Mouse (Mus musculus) adrenal gland, postnatal 25 days (tissue): ENCODE data around the gene H2-Q6. TPM values are rescaled to one million over a fixed set of nuclear protein-coding genes. Genes with fewer than 3 reads are reported as not detected.
"Not testable (repeated sequence)": the region's sequence is repeated elsewhere in the genome, so short reads cannot be mapped to it uniquely, and the experiment has no call there.

Experiments
- DNase-seq: peaks from one replicate; pipeline ENCODE4 v3.0.0; 2021; ENCODE audit warnings: mixed read lengths
- long read RNA-seq: library from polyadenylated mRNA; stranded (forward); transcript quantifications from one replicate; pipeline ENCODE4 v2.0.0, GENCODE M21; 2021
- total RNA-seq: library from RNA; stranded (reverse); gene quantifications from 2 replicates; pipeline ENCODE4 v1.2.3, GENCODE M21; 2021

The H2-Q6 gene
- total RNA-seq: 2.1 TPM in 1 of 2 replicates, not detected in the other
- long read RNA-seq, partial matches to known transcripts: 2 of 7 reads
- long read RNA-seq, other reads (novel, unspliced or antisense): 5 of 7 reads

DNA sequence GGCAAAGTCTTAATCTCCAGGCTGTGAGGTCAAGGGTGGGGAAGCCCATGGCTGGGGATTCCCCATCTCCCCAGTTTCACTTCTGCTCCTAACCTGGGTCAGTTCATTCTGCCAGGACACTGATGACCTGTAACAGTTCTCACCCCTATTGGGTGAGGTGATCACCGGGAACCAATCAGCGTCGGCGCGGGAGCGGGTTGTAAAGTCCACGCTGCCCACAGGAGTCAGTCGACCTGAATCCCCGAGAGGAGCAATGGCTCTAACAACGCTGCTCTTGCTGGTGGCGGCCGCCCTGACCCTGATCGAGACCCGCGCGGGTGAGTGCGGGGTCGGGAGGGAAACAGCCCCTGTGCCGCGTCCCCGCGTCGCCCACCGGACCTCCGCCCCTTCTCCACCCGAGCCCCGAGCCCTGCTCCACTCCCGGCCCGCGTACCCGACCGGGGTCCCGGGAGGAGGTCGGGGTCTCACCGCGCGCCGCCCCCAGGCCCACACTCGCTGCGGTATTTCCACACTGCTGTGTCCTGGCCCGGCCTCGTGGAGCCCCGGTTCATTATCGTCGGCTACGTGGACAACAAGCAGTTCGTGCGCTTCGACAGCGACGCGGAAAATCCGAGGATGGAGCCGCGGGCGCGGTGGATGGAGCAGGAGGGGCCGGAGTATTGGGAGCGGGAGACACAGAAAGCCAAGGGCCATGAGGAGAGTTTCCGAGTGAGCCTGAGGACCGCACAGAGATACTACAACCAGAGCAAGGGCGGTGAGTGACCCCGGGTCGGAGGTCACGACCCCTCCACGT lies at the start of gene H2-Q6:
Gene H2-Q6, plus strand, starts transcription at position 227 of the 793 bp plus-strand sequence.
- peak; percentile 65 for DNase-seq

DNA sequence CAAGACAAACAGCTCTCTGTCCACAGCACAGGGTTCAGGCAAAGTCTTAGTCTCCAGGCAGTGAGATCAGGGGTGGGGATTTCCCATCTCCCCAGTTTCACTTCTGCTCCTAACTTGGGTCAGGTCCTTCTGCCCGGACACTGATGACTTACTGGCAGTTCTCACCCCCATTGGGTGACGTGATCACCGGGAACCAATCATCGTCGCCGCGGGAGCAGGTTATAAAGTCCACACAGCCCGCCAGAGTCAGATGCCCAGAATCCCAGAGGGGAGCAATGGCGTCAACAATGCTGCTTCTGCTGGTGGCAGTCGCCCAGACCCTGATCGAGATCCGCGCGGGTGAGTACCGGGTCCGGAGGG lies 45.3 kb upstream of the H2-Q6 start, which contains the start of gene H2-Q4:
Gene H2-Q4, plus strand, starts transcription at position 249 of the 360 bp plus-strand sequence.
- DNase-seq: peak; percentile 92

DNA sequence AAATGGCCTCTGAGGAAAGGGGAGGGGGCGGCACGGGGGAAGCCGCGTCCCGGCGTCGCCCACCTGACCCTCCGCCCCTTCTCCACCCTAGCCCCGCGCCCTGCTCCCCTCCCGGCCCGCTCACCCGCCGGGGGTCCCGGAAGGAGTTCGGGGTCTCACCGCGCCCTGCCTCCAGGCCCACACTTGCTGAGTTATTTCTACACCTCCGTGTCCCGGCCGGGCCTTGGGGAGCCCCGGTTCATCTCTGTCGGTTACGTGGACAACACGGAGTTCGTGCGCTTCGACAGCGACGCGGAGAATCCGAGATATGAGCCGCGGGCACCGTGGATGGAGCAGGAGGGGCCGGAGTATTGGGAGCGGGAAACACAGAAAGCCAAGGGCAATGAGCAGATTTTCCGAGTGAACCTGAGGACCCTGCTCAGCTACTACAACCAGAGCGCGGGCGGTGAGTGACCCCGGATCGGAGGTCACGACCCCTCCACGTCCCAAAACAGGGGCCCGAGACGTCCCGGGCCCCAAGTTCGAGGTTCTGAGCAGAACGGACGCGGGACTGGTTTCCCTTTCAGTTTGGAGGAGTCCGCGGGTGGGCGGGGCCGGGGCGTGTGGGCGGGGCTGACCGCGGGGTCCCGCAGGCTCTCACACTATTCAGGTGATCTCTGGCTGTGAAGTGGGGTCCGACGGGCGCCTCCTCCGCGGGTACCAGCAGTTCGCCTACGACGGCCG lies 44.8 kb upstream of the H2-Q6 start:
- peak; percentile 44 for DNase-seq

DNA sequence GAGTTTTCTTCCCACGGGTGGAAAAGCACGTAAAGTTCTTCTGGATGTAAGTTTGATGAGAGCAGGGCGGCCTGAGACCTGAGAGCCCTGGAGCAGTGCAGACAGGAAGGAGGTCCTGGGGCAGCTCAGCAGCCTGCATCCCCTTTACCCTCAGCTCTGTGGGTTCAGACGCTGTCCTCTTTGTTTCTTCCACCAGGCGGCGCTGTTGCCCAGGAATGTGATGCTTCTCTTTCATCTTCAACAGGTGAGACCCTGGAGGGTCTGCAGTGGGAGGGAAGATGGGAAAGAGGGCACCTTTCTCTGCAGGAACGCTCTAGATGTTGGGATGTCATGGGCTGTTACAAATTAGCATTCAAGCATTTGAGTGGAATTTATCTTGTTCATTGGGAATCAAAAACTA lies 34.9 kb upstream of the H2-Q6 start:
- DNase-seq: peak; percentile 8

DNA sequence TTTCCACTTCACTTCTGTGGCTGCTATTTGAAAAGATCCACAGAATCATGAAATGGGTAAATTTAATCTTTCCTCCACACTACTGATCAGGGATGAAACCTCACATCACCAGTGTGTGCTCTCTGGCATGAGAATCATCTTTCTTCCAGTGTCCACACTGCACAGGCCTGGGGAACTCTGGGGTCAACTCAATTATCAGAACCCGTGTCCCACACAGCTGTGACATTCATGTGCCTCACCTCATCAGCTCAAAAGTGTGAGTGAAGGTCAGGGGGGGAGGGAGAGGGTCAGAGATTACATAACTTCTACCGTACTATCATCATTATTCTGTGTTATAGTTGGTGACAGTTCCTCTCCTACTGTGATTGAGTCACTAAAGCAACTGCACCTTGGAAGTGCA lies 32.0 kb upstream of the H2-Q6 start:
- not testable (repeated sequence) for DNase-seq

DNA sequence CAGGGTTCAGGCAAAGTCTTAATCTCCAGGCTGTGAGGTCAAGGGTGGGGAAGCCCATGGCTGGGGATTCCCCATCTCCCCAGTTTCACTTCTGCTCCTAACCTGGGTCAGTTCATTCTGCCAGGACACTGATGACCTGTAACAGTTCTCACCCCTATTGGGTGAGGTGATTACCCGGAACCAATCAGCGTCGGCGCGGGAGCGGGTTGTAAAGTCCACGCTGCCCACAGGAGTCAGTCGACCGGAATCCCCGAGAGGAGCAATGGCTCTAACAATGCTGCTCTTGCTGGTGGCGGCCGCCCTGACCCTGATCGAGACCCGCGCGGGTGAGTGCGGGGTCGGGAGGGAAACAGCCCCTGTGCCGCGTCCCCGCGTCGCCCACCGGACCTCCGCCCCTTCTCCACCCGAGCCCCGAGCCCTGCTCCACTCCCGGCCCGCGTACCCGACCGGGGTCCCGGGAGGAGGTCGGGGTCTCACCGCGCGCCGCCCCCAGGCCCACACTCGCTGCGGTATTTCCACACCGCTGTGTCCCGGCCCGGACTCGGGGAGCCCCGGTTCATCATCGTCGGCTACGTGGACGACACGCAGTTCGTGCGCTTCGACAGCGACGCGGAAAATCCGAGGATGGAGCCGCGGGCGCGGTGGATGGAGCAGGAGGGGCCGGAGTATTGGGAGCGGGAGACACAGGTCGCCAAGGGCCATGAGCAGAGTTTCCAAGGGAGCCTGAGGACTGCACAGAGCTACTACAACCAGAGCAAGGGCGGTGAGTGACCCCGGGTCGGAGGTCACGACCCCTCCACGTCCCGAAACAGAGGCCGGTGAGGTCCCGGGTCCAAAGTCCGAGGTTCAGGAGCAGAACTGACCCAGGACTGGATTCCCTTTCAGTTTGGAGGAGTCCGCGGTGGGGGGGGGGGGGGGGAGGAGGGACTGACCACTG lies 30.5 kb upstream of the H2-Q6 start:
- peak; percentile 4 for DNase-seq

DNA sequence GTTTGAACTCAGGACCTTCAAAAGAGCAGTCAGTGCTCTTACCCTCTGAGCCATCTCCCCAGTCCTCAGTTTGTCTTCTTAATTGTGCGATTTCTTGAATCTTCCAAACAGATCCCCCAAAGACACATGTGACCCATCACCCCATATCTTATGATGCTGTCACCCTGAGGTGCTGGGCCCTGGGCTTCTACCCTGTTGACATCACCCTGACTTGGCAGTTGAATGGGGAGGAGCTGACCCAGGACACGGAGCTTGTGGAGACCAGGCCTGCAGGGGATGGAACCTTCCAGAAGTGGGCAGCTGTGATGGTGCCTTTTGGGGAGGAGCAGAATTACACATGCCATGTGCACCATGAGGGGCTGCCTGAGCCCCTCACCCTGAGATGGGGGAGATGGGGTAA lies 27.7 kb upstream of the H2-Q6 start:
- DNase-seq: not testable (repeated sequence)

DNA sequence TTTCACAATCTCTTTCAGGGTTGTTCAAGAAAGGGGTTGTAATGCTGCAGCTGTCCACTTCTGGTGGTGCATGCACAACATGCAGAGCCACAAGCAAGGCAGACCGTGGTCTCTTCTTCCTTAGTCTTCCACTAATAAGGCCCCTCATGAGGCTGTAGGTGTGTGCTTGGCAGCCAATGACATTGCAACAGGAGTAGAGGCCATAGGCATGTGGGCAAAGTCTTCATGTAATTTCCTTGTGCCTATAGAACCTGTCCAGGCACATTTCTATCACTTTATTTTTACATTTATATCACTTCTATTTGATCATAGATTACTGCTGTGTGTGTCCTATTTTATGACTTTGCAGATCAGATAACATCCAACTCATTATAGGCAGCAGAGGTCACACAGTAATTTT lies 11.6 kb upstream of the H2-Q6 start:
- DNase-seq: not testable (repeated sequence)

DNA sequence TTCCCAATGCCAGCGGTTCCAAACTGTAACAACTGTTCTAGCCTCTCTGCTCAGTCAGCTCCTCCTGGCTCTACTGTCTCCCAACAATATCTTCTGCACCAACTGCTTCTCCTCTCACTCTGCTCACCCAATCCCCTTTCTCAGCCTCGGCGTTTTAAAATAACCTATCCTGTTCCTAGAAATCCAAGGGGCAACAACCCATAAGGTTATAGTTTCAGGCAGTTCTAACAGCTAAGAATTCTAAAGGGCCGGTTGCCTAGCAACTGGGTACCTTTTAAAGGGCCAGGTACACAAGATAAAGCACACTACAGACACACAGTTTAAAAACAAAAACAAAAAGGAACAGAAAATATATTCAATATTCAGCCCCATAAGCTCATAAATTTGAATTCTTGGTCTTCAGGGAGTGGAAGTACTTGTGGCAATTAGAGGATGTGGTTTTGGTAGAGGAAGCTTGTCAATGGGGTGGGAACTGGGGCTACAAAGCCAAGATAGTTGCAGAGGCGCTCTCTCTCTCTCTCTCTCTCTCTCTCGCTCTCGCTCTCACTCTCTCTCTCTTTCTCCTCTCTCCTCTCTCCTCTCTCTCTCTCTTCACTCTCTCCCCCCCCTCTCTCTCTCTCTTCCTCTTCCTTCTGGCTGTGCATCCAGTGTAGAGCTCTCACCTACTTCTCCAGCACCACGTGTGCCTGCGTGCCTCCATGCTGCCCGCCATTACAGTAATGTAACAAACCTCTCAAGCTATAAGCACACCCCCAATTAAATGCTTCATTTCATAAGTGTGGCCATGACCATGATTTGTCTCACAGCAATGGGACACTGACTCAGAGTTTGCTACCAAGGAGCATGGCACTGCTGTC lies 9.1 kb upstream of the H2-Q6 start:
- not testable (repeated sequence) for DNase-seq

DNA sequence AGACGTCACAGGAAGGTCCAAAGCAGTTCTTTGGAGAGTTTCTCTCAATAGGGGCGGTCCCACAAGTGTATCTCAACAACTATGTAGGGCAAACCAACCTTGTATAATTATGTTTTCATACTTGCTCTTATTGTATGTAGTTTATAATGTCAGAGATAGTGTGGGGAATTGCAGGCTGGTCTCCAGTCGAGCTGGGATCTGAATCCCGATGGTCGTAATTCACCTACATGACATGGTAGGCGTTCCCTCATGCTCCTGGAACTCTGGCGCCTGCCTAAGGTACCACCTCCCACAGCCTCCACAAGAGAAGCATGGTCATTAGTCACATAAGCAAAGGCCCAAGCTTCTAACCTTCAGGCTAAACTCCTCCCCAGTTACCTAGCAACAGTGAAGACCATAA lies 5.9 kb upstream of the H2-Q6 start:
- no peak for DNase-seq

DNA sequence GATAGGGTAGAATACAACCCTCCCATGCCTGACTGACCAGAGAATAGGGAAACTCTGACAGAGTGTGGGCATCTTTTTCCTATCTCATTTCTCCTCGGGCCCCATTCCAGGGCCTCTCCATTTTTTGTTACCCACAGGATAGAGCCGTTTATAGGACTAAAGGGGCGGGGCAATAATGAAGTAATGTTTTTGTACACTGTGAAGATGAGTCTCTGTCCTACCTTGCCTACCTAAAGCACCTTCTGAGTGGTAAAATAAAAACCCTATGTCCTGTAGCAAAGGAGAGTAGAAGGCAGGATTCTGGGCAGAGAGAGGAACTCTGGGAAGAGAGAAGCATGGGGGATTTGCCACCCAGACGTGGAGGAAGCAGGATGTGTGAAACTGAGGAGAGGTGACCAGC lies 5.1 kb upstream of the H2-Q6 start:
- DNase-seq: not testable (repeated sequence)

DNA sequence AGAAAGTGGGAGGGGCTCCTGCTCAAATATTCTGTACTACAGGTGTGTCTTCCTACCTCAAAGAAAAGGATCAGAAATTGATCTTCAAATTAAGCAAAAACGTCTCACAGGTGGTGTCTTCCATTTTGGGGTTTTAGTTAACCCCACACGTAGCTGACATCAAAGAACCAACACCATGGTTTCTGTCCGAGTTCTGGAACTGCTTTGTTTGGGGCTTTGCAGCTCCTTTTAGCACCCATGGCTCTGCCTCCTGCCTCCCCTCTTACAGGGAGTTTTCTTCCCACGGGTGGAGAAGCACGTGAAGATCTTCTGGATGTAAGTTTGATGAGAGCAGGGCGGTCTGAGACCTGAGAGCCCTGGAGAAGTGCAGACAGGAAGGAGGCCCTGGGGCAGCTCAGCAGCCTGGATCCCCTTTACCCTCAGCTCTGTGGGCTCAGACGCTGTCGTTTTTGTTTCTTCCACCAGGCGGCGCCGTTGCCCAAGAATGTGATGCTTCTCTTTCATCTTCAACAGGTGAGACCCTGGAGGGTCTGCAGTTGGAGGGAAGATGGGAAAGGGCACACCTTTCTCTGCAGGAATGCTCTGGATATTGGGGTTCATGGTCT lies 4.3 kb upstream of the H2-Q6 start:
- peak; percentile 30 for DNase-seq

DNA sequence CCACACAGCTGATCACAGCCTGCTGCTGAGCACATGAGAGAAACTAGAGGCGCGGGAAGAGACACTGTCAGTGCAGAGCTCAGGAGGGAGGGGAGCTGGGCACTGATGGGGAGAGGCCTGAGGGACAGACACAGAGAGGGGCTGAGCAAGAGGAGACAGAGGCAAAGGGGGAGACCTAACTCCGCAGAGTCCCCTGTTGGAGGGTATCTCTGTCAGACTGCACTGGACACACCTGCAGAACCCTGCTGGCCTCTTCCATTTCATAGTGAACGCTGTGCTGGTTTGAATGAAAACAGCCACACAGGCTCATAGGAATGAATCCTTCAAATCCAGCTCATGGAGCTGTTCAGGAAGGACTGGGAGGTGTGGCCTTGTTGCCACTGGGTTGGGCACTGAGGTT lies 3.3 kb upstream of the H2-Q6 start:
- not testable (repeated sequence) for DNase-seq

DNA sequence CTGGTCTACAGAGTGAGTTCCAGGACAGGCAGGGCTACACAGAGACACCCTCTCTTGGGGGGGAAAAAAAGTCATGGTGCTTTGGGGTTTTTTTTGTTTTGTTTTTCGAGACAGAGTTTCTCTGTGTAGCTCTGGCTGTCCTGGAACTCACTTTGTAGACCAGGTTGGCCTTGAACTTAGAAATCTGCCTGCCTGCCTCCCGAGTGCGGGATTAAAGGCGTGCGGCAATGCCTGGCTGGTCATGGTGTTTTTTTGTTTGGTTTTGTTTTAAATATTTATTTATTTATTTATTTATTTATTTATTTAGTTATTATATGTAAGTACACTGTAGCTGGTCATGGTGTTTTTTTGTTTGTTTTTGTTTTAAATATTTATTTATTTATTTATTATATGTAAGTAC lies 2.3 kb upstream of the H2-Q6 start:
- DNase-seq: not testable (repeated sequence)

DNA sequence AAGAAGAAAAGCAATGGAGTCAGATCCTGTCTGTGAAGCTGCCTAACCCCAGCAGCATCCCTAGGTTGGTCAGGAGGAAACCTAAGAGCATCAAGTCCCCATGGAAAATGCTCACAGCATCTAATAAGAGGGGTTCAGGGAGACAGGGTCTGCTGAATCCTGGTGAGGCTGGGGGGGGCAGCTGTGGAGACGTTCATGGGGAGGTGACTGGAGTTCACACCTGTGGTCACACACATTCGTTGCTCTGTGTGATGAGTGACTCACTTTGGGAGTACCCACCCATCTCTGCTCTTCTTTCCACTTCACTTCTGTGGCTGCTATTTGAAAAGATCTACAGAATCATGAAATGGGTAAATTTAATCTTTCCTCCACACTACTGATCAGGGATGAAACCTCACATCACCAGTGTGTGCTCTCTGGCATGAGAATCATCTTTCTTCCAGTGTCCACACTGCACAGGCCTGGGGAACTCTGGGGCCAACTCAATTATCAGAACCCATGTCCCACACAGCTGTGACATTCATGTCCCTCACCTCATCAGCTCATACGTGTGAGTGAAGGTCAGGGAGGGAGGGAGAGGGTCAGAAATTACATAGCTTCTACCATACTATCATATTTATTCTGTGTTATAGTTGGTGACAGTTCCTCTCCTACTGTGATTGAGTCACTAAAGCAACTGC lies 1.4 kb upstream of the H2-Q6 start:
- DNase-seq: not testable (repeated sequence)

DNA sequence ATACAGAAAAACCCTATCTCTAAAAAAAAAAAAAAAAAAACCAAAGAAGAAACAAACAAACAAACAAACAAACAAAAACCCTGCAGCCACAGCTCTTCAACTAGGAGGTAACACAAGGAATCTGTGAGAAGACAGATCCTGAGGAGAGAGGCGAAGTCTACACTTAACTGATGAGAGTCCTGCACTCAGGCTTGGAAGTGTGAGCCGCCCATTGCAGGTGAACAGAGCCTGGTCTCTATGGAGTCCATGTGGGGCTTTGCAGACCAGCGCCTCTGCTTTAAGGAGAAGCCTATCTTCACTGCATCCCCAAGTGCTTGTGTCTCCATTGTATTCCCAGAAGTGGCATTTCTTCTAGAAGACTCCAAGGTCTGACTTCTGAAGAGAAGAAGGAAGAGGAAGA lies 544 bp upstream of the H2-Q6 start:
- not testable (repeated sequence) for DNase-seq

DNA sequence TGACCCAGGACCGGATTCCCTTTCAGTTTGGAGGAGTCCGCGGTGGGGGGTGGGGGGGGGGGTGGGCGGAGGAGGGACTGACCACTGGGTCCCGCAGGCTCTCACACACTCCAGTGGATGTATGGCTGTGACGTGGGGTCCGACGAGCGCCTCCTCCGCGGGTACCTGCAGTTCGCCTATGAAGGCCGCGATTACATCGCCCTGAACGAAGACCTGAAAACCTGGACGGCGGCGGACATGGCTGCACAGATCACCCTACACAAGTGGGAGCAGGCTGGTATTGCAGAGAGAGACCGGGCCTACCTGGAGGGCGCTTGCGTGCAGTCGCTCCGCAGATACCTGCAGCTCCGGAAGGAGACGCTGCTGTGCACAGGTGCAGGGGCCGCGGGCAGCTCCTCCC lies 824 bp downstream of the H2-Q6 start:
- not testable (repeated sequence) for DNase-seq

DNA sequence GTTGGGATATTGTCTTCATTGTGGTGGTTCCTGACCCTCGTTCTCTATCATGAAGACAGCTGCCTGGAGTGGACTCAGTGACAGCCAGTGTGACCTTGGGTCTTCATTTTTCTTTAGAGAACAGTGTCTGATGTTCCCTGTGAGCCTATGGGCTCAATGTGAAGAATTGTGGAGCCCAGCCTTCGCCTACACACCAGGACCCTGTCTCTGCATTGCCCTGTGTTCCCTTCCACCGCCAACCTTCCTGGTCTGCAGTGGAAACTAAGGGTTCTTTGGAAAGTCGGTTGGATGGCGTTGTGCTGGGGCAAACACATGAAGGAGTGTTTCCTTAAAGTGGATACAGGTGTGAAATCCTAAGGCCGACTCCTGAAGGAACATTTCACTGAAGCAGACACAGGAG lies 4.2 kb downstream of the H2-Q6 start:
- not testable (repeated sequence) for DNase-seq

DNA sequence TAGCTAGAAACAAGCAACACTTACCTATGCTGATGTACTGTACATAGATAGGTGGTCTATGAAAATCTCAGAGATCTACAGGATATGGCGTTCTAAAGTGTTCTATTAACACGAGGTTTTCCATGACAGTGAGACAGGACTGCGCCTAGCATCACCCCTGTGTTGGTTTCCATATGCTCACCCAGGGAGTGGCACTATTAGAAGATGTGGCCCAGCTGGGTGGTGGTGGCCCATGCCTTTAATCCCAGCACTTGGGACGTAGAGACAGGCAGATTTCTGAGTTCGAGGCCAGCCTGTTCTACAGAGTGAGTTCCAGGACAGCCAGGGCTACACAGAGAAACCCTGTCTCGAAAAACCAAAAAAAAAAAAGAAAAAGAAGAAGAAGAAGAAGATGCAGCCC lies 6.0 kb downstream of the H2-Q6 start:
- DNase-seq: not testable (repeated sequence)

DNA sequence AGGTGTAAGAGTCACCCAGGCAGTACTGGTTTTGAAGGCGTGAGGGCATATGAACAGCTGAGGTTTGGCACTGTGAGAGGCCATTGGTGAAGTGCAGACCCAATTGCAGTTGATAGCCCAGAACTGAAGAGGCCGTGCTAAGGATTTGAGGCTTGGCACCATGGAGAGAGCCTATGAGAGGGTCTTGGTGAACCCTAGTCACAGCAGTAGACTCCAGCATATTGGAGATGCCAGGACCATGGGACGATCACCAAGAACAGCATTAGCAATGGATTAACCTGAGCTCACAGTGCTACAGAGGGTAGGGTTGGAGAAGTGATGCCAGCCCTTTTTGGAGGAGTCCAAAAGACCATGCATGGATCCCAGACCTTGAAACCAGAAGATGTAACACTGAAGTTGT lies 7.5 kb downstream of the H2-Q6 start:
- not testable (repeated sequence) for DNase-seq
